Mouse (Mus musculus) right cerebral cortex, postnatal 25 days (tissue): Measurements from ENCODE around the gene Nop2.
A peak's percentile ranks its signal among the peaks of the same experiment; 100 is the strongest.
"Not testable (repeated sequence)": the region's sequence is repeated elsewhere in the genome, so short reads cannot be mapped to it uniquely, and the experiment has no call there.

ENCODE experiments used
- DNase-seq: peaks from one replicate; pipeline ENCODE4 v3.0.0; 2022

Gene Nop2

GRCm38 (mm10) chr6:125155262-125155661, 23.6 kb downstream of the Nop2 start:
- no peak for DNase-seq

- DNase-seq = no peak
These were observed 24.8 kb downstream of the Nop2 start for GRCm38 (mm10) chr6:125156491-125156890.

- DNase-seq = no peak
These were observed 25.4 kb downstream of the Nop2 start for GRCm38 (mm10) chr6:125156903-125157614.

DNA sequence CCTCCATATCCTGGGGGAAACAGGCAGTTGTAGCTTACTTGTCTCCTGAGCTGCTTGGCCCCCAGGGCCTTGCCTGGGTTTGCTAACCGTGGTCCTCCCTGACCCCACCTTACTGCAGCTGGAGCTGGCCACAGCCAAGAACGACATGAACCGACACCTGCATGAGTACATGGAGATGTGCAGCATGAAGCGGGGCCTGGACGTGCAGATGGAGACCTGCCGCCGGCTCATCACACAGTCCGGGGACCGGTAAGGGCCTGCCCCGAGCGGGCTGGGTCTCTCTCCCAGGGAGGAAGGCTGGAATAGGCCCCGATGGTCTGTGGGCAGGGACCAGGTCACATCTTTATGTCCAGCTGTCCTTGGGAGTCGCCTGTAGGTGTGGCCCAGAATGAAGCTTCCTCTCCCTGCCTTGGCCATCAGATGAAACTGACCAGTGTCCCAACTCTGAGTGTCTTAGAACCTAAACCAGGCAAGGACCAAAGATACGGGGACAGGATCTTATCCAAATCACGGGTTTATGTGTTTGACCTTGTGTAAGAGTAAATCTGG, 27.3 kb downstream of the Nop2 start:
- DNase-seq = no peak

- no peak for DNase-seq
These were observed 28.3 kb downstream of the Nop2 start for GRCm38 (mm10) chr6:125159773-125160557.

DNA sequence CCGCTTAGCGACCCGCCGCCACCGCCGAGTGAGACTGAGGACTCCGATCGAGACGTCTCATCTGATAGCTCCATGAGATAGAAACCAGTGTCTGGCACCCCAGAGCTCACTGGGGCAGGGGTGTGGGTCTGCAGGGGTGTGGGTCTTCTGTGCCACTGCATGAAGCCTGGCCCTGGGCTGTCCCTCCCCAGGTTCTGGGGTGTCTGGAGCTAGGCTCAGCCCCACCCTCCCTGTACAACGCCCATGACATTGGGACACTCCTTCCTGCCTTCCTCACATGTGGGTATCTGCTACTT, 28.8 kb downstream of the Nop2 start:
- no peak for DNase-seq

- peak; percentile 58 for DNase-seq
These were observed 29.4 kb downstream of the Nop2 start for GRCm38 (mm10) chr6:125160854-125161760.

- not testable (repeated sequence) for DNase-seq
These were observed 30.3 kb downstream of the Nop2 start for GRCm38 (mm10) chr6:125161971-125162370.

DNA sequence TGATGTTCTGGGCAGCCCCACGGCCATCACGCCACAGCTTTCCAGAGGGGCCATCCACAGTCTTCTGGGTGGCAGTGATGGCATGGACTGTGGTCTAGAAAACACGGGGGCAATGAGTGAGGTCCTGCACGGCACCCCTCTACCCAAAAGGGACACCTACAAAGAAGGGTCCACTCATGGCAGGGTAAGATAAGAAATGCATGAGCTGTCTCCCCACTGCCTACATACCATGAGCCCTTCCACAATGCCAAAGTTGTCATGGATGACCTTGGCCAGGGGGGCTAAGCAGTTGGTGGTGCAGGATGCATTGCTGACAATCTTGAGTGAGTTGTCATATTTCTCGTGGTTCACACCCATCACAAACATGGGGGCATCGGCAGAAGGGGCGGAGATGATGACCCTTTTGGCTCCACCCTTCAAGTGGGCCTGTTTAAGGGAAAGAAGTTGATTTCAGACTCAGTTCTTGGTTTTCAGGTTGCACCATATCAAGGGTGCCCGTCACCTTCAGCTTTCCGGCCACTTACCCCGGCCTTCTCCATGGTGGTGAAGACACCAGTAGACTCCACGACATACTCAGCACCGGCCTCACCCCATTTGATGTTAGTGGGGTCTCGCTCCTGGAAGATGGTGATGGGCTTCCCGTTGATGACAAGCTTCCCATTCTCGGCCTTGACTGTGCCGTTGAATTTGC, 31.1 kb downstream of the Nop2 start:
- not testable (repeated sequence) for DNase-seq

- no peak for DNase-seq
These were observed 32.3 kb downstream of the Nop2 start for GRCm38 (mm10) chr6:125163801-125164657.

- DNase-seq = no peak
These were observed 33.1 kb downstream of the Nop2 start for GRCm38 (mm10) chr6:125164672-125165327.

DNA sequence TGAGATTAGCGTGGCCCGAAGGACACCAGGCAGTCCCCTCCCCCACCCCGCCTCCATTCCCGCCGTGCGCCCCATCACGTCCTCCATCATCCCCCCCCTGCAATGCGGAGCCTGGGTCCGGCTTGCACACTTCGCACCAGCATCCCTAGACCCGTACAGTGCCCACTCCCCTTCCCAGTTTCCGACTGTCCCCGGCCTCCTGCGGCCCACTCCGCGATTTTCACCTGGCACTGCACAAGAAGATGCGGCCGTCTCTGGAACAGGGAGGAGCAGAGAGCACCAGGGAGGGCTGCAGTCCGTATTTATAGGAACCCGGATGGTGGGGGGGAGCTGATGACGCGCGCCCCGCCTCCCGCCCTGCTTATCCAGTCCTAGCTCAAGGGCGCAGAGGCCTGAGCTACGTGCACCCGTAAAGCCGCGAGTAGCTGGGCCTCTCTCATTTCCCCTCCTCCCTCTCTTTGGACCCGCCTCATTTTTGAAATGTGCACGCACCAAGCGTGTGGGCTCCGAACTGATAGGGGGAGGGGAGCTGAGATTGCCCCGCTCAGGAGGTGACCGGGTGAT, 33.7 kb downstream of the Nop2 start:
- peak; percentile 94 for DNase-seq

DNA sequence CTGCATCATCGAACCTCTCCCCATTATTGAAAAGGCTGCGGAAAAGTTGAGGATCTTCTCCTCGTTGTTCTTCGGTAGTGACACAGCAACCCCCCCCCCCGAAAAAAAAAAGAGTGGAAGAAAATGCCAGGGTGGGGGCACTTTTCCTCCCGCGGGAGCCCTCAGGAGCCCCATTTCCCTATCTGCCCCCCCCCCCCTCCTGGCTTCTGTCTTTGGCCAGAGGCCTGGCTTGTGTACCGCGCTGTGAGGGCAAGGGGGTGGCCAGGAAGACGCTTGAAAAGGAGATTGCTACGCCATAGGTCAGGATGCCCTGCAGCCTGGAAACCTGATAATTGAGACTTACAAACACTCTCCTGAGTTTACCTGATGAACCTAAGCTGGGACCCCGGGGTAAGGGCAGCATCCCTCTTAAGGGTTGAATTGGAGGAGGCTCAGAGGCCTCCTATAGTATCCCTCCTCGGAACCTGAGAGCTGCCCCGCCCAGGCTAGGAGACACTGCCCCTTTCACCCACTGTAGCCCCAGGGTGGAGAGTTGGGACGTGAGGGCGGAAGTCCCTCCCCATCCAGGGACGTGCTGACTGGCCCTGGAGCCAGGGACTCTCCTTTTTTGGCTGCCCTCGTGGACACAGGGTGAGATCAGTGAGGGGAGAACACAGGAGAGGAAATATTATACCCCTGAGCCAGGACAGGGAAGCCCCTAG, 34.5 kb downstream of the Nop2 start, which contains the start of gene Gapdh:
Gene Gapdh, minus strand, starts transcription at position 417 of the 701 bp plus-strand sequence.
- DNase-seq = no peak

GRCm38 (mm10) chr6:125166861-125167650, 35.3 kb downstream of the Nop2 start:
- no peak for DNase-seq

DNA sequence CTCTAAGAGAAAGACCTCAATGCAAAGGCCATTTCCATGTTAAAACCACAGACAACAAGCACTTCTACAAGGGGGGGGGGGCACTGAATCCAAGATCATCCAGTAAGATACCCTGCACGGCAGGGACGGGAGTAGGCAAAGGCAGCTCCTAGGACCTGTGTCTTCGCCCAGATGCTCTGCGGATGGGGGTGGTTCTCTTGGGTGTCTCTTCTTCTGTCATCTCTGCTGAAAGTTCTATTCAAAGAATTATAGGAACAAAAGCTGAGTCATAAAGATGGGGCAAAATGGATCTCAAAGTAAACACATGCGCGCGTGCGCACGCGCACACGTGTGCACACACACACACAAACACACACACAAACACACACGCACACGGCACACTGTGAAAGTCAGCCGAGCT, 36.4 kb downstream of the Nop2 start:
- DNase-seq = no peak

- DNase-seq = no peak
These were observed 38.5 kb downstream of the Nop2 start for GRCm38 (mm10) chr6:125170194-125170593.

GRCm38 (mm10) chr6:125172474-125172873, 40.8 kb downstream of the Nop2 start:
- DNase-seq = no peak

DNA sequence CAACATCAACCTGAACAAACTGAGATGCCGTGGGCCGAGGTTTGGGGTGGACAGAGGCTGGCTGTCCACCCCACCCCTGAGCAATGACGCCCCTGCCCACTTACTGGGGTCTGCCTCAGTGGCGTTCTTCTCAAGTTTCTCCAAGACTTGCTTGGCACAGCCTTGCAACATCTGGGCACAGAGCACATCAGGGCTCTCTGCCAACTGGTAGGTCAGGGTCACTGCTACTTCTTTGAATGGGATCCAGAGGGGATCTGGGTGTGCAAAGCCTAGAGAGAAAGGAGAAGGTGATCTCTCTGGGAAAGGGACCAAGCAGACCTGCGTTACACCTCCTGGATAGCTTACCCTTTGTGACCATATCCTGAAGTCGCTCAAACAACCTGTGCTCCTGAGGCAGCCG, 41.5 kb downstream of the Nop2 start:
- no peak for DNase-seq

DNA sequence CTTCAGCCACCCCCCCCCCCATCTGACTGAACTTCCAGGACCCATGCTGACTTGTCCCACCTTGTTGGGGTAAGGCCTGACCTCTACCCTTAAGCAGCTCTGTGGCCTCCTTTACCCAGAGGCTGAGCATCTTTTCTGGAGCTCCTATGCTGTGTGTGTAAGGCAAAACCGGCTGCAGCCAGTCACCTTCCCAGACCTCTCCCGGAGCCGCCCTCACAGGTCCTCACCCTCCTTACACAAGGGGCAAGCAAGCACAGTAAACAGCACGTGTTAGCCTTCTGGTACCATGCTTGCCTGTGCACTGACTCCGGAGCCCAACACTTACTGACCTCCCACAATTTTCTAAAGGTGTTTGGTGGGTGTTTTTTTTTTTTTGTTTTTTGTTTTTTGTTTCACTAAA, 43.8 kb downstream of the Nop2 start:
- no peak for DNase-seq
